Mouse (Mus musculus) frontal cortex, postnatal 25 days (tissue): ENCODE measurements around the gene Peli3.

Source experiments
- DNase-seq, 2 experiments: peaks; one replicate each; pipeline ENCODE4 v3.0.0; 2022; ENCODE audit warnings: low spot score in 2 of 2

Gene Peli3

GRCm38 (mm10) chr19:4909376-4909775, 33.6 kb downstream of the Peli3 start:
- no peak for DNase-seq

GRCm38 (mm10) chr19:4908107-4908506, 34.8 kb downstream of the Peli3 start:
- no peak for DNase-seq

GRCm38 (mm10) chr19:4905979-4906794, 36.7 kb downstream of the Peli3 start, which contains the start of gene Bbs1:
Gene Bbs1, minus strand, starts transcription at chr19:4906628.
- peak; percentile 67 to 72 for DNase-seq

- DNase-seq = no peak
These were observed 43.0 kb downstream of the Peli3 start for GRCm38 (mm10) chr19:4899888-4900287.

GRCm38 (mm10) chr19:4898972-4899371, 44.0 kb downstream of the Peli3 start:
- DNase-seq = no peak

- no peak for DNase-seq
These were observed 46.0 kb downstream of the Peli3 start for GRCm38 (mm10) chr19:4896780-4897520.

- DNase-seq = no peak
These were observed 51.1 kb downstream of the Peli3 start for GRCm38 (mm10) chr19:4891798-4892197.

DNA sequence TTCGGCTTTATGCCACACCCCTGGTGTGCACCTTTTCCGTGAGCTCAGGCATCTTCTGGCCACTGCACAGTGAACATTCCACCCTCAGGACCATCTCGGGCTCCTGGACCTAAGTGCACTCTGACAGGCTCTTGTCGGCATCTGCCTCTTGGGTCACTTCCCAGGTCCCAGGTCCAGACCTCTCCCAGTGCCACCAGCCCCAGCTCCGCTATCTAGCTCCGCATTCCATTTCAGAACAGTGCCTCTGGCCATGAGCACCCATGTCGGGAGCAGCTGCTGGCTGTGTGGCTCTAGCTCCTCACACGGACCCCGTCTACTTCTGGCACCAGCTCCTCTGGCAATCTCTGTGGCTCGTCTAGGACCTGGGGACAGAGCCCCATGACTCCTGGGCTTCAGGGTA, 53.1 kb downstream of the Peli3 start:
- DNase-seq = no peak

GRCm38 (mm10) chr19:4883961-4884360, 59.0 kb downstream of the Peli3 start:
- no peak for DNase-seq
